Mouse (Mus musculus) cerebellum, postnatal 25 days (tissue): Measurements from ENCODE around the gene Cdh5.

ENCODE experiments used
- DNase-seq, 2 experiments: peaks; one replicate each; pipeline ENCODE4 v3.0.0; 2021; ENCODE audit warnings: mixed read lengths in 2 of 2

The Cdh5 gene

DNA sequence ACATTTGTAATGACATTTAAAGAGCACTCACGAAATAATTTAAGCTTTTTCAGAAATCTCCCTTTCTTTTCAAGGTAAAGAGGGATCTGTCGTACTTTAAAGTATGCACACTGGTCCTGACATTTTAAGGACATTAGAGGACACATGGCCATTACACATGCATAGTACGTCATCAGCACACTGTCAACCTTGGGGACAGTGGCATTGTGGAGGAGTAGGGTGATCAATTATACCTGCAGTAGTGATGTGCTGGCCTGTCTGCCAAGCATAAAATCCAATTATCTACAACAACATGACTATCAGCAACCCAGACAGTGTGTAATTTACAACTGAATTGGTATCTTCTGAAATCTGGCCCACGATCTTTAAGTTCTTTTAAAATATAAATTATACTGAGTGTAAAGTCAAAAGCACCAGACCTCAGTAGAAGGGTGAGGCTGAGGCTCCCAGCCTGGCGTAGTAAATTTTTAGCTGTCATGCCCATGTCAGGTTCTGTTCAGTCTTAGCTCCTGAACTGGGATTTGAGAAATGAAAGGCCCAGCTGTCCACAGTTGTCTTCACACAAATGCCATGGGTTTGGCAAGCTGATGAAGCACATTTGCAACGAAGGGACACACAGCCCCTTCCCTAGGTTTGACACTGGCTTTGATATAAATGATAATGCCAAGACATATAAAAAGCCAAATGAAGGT is 89.5 kb downstream of the Cdh5 start:
- DNase-seq = no peak

DNA sequence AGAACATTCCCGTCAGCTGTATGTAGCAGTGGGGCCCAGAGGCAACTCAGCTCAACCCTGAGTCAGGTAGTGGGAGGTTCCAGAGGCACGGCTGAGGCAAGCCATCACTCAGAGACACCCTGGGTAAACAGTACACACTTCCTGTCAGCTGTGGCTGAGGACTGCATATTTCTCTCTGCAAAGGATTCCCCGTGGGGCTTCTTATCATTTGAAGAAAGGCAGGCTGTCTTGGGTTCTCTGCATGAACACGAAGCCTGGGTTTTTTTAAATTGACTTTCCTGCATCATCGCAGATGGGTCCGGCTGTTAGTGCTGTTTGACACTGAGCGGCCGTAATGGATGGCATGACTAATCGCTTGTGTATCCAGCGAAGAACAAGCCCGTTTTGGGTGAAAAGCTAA is 90.1 kb downstream of the Cdh5 start:
- no peak for DNase-seq
